Mouse (Mus musculus): ENCODE results near the gene Nedd4. TPM values are rescaled to one million over a fixed set of nuclear protein-coding genes. Genes with fewer than 3 reads are reported as not detected.

Nedd4 gene
- polyA plus RNA-seq, 1 experiment from 2014 or later = 90.0 TPM

DNA sequence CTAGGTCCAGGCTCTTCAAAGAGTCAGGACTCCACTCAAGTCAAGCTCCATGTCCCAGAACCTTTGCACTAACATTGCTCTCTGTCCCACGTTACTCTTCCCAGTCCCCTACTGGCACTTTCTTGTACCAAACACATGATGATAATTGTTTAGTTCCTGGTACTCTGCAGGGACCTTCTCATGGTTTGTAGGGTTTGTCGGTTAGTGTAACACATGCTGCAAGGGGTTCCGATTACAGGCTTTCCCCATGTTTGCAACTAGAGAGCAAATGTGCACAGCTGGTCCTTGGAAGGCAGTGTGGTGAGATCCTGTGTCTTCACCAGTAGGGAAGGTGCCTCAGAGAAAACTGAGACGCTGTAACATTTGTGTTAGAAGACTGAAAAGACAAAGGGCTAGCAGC lies 8.6 kb upstream of the Nedd4 start:
- 61% methylated on average over 4 of the region's 4 CpGs for WGBS (ENCODE audit: insufficient replicate concordance)
- no peak overlapping the region for H3K9ac ChIP-seq
- no peak overlapping the region for H3K4me2 ChIP-seq
- H3K4me1 ChIP-seq (replicated peaks) = peaks cover 37% of the 10 kb centered on the region
- H3K36me3 ChIP-seq (replicated peaks) = no peaks in the 10 kb centered on the region
- H3K27me3 ChIP-seq = 0 out of 2 replicates have a peak, but pooled peaks cover 4% of the 10 kb centered on the region
- H3K4me3 ChIP-seq (replicated peaks) = no peak overlapping the region
- H3K9me3 ChIP-seq (replicated peaks) = no peaks in the 10 kb centered on the region
- no peak overlapping the region for H3K27ac ChIP-seq (replicated peaks)
- ATAC-seq (ENCODE audit: insufficient read depth) = no peak

DNA sequence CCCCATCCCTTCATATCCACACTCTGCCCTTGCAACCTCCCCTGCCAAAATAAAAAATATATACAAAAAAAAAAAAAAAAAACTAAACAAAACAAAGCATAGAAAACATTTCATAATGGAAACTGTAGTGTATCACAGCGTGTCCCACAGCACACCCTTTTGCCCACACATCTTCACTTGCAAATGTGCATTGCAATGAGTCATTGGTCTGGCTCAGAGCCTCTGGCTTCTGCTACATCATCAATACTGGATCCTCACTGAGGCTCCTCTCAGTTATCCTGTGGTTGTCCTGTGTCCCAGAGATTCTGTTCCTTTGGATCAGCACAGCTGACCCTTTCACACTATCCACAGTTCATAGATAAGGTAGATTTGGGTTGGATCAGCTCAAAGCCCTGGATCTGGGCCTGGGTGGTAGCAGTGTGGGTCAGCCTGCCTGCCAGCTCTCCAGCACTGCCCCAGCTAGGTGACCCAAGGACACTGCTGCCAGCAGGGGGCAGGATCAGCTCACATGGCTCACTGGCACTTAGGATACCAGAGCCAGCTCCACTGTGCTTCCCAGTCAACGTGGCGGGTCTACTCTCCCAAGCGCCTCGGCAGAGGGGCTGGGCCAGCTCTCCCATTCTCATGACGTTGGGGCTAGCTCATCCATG lies 7.4 kb upstream of the Nedd4 start:
- H3K4me2 ChIP-seq = no peak overlapping the region
- no peak overlapping the region for H3K27ac ChIP-seq (replicated peaks)
- no peak overlapping the region for H3K4me3 ChIP-seq (replicated peaks)
- no peaks in the 10 kb centered on the region for H3K36me3 ChIP-seq (replicated peaks)
- peaks cover 42% of the 10 kb centered on the region for H3K4me1 ChIP-seq (replicated peaks)
- H3K9ac ChIP-seq = no peak overlapping the region
- no peaks in the 10 kb centered on the region for H3K27me3 ChIP-seq
- 30% methylated on average over 6 of the region's 6 CpGs for WGBS (ENCODE audit: insufficient replicate concordance)
- peak; percentile 56 for ATAC-seq (ENCODE audit: insufficient read depth)
- no peaks in the 10 kb centered on the region for H3K9me3 ChIP-seq (replicated peaks)

DNA sequence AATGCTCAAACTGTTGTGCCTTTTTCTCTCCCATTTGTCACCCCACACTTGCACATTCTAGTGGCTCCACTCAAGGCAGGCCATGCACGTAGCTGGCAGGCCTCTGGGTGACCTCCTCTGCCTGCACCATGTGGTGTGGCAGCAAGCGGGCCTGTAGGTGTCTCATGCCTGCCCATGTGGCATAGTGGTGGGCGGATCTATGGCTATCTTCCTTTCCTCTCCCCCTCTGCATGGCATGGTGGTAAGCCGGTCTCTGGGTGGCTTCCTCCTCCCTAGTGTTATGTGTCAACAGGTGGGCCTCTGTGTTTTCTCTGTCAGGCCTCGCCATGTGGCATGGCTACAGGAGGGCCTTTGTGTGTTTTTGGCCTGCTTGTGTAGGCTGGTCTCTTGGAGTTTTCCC lies 6.5 kb upstream of the Nedd4 start:
- Histone ChIP-seq H3K9ac (no peak overlapping the region), H3K4me2 (no peak overlapping the region), H3K27me3 (no peaks in the 10 kb centered on the region), H3K4me3 (replicated peaks) (no peak overlapping the region), H3K27ac (replicated peaks) (no peak overlapping the region), H3K4me1 (replicated peaks) (peaks cover 47% of the 10 kb centered on the region), H3K36me3 (replicated peaks) (no peaks in the 10 kb centered on the region), H3K9me3 (replicated peaks) (no peaks in the 10 kb centered on the region)
- 54% methylated on average over 5 of the region's 5 CpGs for WGBS (ENCODE audit: insufficient replicate concordance)
- ATAC-seq (ENCODE audit: insufficient read depth) = no peak

DNA sequence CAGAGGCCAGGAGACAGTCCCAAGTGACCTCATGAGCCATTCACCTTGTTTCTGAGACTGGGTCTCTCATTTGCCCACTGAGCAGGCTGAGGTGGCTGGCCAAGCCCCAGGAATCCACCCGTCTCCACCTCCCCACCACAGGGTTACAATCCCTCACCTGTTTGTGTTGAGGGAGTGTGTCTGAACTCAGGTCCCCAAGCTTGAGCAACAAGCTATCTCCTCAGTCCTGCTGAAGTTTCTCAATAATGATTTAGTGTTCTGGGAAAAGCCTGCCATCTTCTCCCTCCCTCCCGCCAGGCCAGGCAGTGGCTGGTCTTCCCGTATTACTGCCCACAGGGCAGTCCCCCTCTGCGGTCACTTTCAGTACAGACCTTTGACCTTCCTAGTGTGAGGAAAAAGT lies 5.7 kb upstream of the Nedd4 start:
- Histone ChIP-seq H3K27ac (replicated peaks) (no peak overlapping the region; the same call in 1 of the 2 replicates), H3K27me3 (no peaks in the 10 kb centered on the region), H3K36me3 (replicated peaks) (no peaks in the 10 kb centered on the region), H3K9ac (no peak overlapping the region), H3K9me3 (replicated peaks) (no peaks in the 10 kb centered on the region), H3K4me3 (replicated peaks) (no peak overlapping the region), H3K4me2 (no peak overlapping the region), H3K4me1 (replicated peaks) (peaks cover 53% of the 10 kb centered on the region)
- WGBS (ENCODE audit: insufficient replicate concordance) = 40% methylated on average over 4 of the region's 4 CpGs
- ATAC-seq (ENCODE audit: insufficient read depth) = no peak

DNA sequence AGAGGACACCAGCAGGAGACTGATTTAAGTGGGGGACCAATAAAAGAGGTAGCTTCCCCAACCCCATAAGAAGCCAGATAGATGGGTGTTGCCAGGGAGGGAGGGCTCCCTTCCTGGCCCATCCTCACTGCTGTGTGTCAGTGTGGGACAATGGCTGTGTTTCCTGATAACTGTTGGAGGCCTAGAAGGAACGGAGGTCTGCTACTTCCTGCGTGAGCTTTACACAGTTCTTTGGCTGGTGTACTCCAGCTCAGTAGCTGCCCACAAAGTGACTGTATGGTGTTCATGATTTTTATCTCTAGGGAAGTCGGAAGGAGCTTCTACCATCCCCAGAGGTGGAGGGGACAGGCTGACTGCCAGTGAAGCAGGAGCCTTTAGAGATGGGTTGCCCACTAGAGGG lies 5.2 kb upstream of the Nedd4 start:
- Histone ChIP-seq H3K4me1 (replicated peaks) (peaks cover 58% of the 10 kb centered on the region), H3K36me3 (replicated peaks) (no peaks in the 10 kb centered on the region), H3K9me3 (replicated peaks) (no peaks in the 10 kb centered on the region), H3K4me2 (no peak overlapping the region), H3K27ac (replicated peaks) (0 out of 2 replicates have a peak overlapping the region, but pooled peaks have one; percentile 2), H3K27me3 (no peaks in the 10 kb centered on the region), H3K4me3 (replicated peaks) (no peak overlapping the region), H3K9ac (no peak overlapping the region)
- no peak for ATAC-seq (ENCODE audit: insufficient read depth)
- 11% methylated on average over 3 of the region's 3 CpGs for WGBS (ENCODE audit: insufficient replicate concordance)

DNA sequence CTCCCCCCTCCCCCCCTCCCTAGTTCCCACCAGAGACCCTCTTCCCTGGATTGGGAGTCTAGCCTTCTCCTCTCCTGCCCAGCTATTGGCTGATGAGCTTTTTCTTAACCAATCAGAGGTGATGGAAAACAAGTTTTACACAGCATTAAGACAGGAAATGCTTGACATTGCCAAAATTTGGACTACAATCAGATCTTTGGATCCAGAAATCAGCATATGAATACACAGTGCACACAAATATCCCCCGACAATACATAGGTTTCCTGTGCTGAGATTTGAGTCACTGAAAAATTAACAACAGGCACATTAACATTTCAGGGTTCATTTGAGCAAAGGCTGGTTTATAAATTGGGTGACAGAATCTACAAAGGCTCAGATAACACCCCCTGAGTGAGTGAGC lies 4.5 kb upstream of the Nedd4 start:
- no peaks in the 10 kb centered on the region for H3K27me3 ChIP-seq
- H3K9ac ChIP-seq = no peak overlapping the region
- no peak overlapping the region for H3K4me2 ChIP-seq
- H3K36me3 ChIP-seq (replicated peaks) = no peaks in the 10 kb centered on the region
- H3K4me1 ChIP-seq (replicated peaks) = peaks cover 55% of the 10 kb centered on the region
- no peak overlapping the region for H3K4me3 ChIP-seq (replicated peaks)
- 67% methylated on average over 1 of the region's 1 CpGs for WGBS (ENCODE audit: insufficient replicate concordance)
- H3K27ac ChIP-seq (replicated peaks) = no peak overlapping the region
- H3K9me3 ChIP-seq (replicated peaks) = no peaks in the 10 kb centered on the region
- ATAC-seq (ENCODE audit: insufficient read depth) = no peak

DNA sequence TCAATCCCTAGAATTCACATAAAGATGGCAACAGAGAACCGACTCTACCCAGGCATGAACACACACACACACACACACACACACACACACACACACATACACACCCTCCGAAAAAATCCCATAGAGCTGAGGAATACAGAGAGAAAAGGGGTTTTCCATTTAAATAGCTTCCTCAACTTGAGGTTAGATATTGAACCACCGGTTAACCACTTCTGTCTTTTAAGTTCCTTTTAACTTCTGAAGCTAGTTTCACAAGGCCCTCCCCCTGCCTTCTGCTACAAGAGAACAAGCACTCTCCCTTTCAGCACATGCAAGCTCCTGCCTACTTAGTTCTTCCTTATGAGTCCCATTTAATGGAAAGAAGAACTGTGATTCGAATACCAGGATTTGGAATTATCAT lies 2.0 kb upstream of the Nedd4 start:
- Histone ChIP-seq H3K4me2 (no peak overlapping the region), H3K36me3 (replicated peaks) (peaks cover 15% of the 10 kb centered on the region), H3K27ac (replicated peaks) (no peak overlapping the region), H3K4me1 (replicated peaks) (peaks cover 67% of the 10 kb centered on the region), H3K9ac (no peak overlapping the region), H3K4me3 (replicated peaks) (no peak overlapping the region), H3K27me3 (no peaks in the 10 kb centered on the region), H3K9me3 (replicated peaks) (no peaks in the 10 kb centered on the region)
- ATAC-seq (ENCODE audit: insufficient read depth) = no peak
- 27% methylated on average over 4 of the region's 4 CpGs for WGBS (ENCODE audit: insufficient replicate concordance)

DNA sequence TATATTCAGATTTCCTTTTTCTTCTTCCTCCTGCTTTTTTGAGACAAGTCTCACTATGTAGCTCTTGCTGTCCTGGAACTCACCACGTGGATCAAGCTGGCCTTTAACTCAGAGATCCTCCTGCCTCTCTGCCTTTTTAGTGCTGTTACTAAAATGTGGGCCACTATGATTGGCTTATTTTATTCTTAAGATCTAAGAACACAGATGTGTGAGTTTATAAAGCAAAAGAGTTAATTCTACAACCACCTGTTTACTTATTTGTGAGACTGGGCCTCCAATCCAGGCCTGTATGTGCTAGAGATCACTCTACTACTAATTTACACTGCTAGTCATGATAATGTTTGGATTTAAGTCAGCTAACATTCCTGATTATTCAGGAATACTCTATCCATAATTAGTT lies 1.2 kb upstream of the Nedd4 start:
- H3K27me3 ChIP-seq = no peaks in the 10 kb centered on the region
- H3K4me3 ChIP-seq (replicated peaks) = no peak overlapping the region
- peak overlapping the region; percentile 35; the same call in 1 of the 2 replicates for H3K27ac ChIP-seq (replicated peaks)
- no peaks in the 10 kb centered on the region for H3K9me3 ChIP-seq (replicated peaks)
- ATAC-seq (ENCODE audit: insufficient read depth) = no peak
- 61% methylated on average over 1 of the region's 1 CpGs for WGBS (ENCODE audit: insufficient replicate concordance)
- H3K36me3 ChIP-seq (replicated peaks) = peaks cover 23% of the 10 kb centered on the region
- H3K4me2 ChIP-seq = no peak overlapping the region
- H3K4me1 ChIP-seq (replicated peaks) = peaks cover 68% of the 10 kb centered on the region
- H3K9ac ChIP-seq = no peak overlapping the region

DNA sequence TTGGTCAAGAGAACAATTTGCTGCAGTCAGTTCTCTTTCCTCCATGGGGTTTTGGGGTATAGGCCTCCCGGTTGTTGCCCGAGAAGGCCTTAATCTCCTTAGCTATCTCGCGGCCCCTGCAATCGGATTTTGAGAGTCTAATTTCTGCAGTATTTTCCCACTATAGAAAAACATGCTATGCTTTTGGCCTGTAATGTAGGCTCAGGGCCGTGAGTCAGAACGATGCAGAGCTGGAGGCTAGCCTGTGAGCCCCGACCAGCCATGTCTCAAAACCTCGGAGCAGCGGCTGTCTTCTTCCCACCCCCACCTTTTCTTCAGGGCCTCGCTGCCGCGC lies 618 bp upstream of the Nedd4 start:
- 2% methylated on average over 13 of the region's 13 CpGs for WGBS (ENCODE audit: insufficient replicate concordance)
- peak overlapping the region; percentile 93 for H3K4me3 ChIP-seq (replicated peaks)
- no peaks in the 10 kb centered on the region for H3K9me3 ChIP-seq (replicated peaks)
- no peak for ATAC-seq (ENCODE audit: insufficient read depth)
- H3K4me1 ChIP-seq (replicated peaks) = peaks cover 67% of the 10 kb centered on the region
- H3K27me3 ChIP-seq = no peaks in the 10 kb centered on the region
- peaks cover 27% of the 10 kb centered on the region for H3K36me3 ChIP-seq (replicated peaks)
- H3K27ac ChIP-seq (replicated peaks) = peak overlapping the region; percentile 94
- H3K4me2 ChIP-seq = peak overlapping the region; percentile 93
- H3K9ac ChIP-seq = peak overlapping the region; percentile 93

DNA sequence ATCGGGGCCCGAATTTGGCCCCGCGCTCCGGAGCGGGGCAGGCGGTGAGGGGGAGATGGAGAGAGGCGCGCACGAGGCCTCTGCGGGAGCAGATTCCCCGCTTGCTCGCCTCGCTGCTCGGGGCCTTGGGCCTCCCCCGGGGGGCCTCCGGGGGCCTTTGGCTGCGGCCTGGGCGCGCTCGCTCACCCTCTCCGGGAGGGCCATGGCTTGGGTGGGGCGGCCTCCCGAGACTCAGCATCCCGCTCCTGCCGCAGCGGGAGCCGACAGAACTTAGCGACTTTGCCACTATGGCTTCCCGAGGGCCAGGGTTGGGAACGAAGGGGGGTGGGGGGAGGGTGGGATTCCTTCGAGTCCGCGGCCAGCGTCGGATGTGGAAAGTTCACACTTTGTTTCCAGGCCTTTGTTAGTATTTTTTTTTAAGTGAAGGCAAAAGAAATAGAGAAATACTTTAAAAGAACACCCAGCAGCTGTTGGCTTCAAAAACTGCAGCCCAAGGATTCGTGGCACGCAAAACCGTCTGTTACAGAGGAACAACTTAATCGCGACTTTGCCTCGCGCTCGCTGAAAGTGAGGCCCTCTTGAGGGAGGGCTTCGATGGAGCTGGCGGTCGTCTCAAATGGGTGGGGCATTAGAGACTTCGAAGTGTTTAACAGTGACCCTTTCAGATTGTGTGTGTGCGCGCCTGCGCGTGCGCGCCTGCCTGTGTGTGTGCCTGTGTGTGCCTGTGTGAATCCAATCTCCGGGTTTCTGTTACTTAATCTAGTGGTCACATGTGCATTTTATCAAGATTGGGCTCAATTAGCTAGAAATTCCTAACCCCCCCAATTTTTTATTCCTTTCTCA lies 766 bp downstream of the Nedd4 start:
- no peaks in the 10 kb centered on the region for H3K9me3 ChIP-seq (replicated peaks)
- peak overlapping the region; percentile 93 for H3K9ac ChIP-seq
- H3K36me3 ChIP-seq (replicated peaks) = peaks cover 39% of the 10 kb centered on the region
- whole genome bisulfite sequencing (ENCODE audit: insufficient replicate concordance) = under 1% methylated on average over 55 of the region's 55 CpGs
- ATAC-seq (ENCODE audit: insufficient read depth) = peak; percentile 65
- peak overlapping the region; percentile 93 for H3K4me2 ChIP-seq
- H3K27ac ChIP-seq (replicated peaks) = peak overlapping the region; percentile 94
- peak overlapping the region; percentile 93 for H3K4me3 ChIP-seq (replicated peaks)
- no peaks in the 10 kb centered on the region for H3K27me3 ChIP-seq
- peaks cover 64% of the 10 kb centered on the region for H3K4me1 ChIP-seq (replicated peaks)

DNA sequence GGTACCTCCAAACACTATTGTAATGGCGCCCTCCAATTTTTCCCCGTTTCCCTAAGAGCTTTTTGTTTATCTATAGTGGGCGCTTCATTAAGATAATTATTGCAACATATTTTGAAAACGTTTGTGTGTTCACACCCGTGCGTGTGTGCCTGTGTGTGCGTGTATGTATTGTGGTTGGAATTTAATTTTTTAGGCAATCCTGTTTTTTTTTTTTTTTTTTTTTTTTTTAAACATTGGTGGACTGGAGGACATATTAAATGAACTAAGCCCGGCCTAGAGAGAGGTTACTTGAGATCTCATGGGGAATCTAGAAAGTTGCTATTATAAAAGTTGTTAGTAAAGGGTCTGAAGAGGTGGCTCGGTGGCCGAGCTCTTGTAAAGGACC lies 1.4 kb downstream of the Nedd4 start:
- H3K4me3 ChIP-seq (replicated peaks) = peak overlapping the region; percentile 93
- H3K9ac ChIP-seq = peak overlapping the region; percentile 93
- H3K4me1 ChIP-seq (replicated peaks) = peaks cover 64% of the 10 kb centered on the region
- H3K9me3 ChIP-seq (replicated peaks) = no peaks in the 10 kb centered on the region
- ATAC-seq (ENCODE audit: insufficient read depth) = no peak
- H3K27me3 ChIP-seq = no peaks in the 10 kb centered on the region
- peak overlapping the region; percentile 93 for H3K4me2 ChIP-seq
- WGBS (ENCODE audit: insufficient replicate concordance) = 7% methylated on average over 10 of the region's 10 CpGs
- H3K27ac ChIP-seq (replicated peaks) = peak overlapping the region; percentile 94
- H3K36me3 ChIP-seq (replicated peaks) = peaks cover 39% of the 10 kb centered on the region

All from liver, embryonic 15.5 days (tissue).